Comparison of ENCODE assay signal across 15 mouse cellular contexts in the genomic region with DNA sequence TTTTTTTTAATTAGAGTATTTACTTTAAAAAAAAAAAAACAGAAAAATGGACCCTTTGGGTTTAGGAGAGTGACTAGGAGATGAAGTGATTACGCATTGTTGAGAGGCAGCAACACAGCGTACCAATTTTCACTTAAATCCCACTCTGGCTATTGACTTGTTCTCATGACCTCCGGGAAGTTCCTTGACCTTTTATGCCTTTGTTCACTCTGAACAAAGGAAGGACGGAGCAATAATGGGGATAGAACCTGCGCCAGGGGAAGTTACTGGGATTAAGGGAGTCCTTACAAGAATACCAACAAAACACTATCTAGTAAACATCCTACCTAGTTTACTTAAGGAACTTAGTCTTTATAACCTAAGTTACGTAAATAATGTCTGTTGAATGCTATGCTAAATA. TPM values are rescaled to one million over a fixed set of nuclear protein-coding genes. Genes with fewer than 3 reads are reported as not detected.
DNase-seq lines count a peak whose midpoint lies in the region; ATAC-seq and TF ChIP-seq lines count a peak whose summit lies in the region.
"Had no signal": no experiment of that assay in that cellular context is flagged by ENCODE, and none has a peak within 500 bp of the region (broad histone marks: within the 10 kb centered on the region; RNA-seq: fewer than 3 reads in every experiment).

No protein-coding gene starts in this region.

- ATAC-seq in forebrain, embryonic 11.5 days (replicated peaks; ENCODE audit: low FRiP score), result no peak
- no peak for ATAC-seq in forebrain, embryonic 16.5 days
- ATAC-seq in kidney, postnatal 0 days (replicated peaks; ENCODE audit: low FRiP score, low read depth), result no peak
- no peak for ATAC-seq in forebrain, embryonic 14.5 days
- ATAC-seq: Patski had no signal

- H3K4me3 ChIP-seq in forebrain, embryonic 11.5 days (ENCODE audit: low read depth, low read length), result no peak overlapping the region
- no peak overlapping the region for H3K4me3 ChIP-seq in forebrain, embryonic 16.5 days (replicated peaks; ENCODE audit: low read length)
- no peak overlapping the region for H3K4me3 ChIP-seq in kidney, postnatal 0 days (replicated peaks; ENCODE audit: low read depth, low read length)
- H3K4me3 ChIP-seq in forebrain, embryonic 14.5 days (ENCODE audit: low read depth, low read length), result no peak overlapping the region
- H3K4me3 ChIP-seq: hindbrain, embryonic 15.5 days had no signal

- TF ChIP-seq CTCF in kidney, postnatal 0 days (IDR thresholded peaks at IDR 0.05; ENCODE audit: low read depth), result no peak

- DNase-seq in forebrain, embryonic 11.5 days (ENCODE audit: low spot score), result no peak
- peak; percentile 27 for DNase-seq in kidney, postnatal 0 days (ENCODE audit: low spot score)
- no peak for DNase-seq in kidney, postnatal 14 days
- DNase-seq in ES-CJ7 (ENCODE audit: low read depth, low spot score), result peak; percentile 67
- no peak for DNase-seq in forebrain, embryonic 14.5 days (ENCODE audit: low spot score)
- DNase-seq in layer of hippocampus, adult 9-11 months, result no peak
- no peak for DNase-seq in spleen, postnatal 4 days (ENCODE audit: low spot score in 2 of 2)
- DNase-seq: cerebellum, adult 8-10 months; gastrocnemius, postnatal 36 days; lung, postnatal 10 days; spleen, adult 18-20 months; thymus, postnatal 25 days had no signal

- H3K36me3 ChIP-seq in forebrain, embryonic 11.5 days (ENCODE audit: control insufficient read depth, insufficient read depth, low read length), result no peaks in the 10 kb centered on the region
- H3K36me3 ChIP-seq in forebrain, embryonic 16.5 days (ENCODE audit: control insufficient read depth, insufficient read depth), result no peaks in the 10 kb centered on the region
- H3K36me3 ChIP-seq in kidney, postnatal 0 days (ENCODE audit: insufficient read depth, low read length), result no peaks in the 10 kb centered on the region
- H3K36me3 ChIP-seq in forebrain, embryonic 14.5 days (ENCODE audit: control insufficient read depth, insufficient read depth, low read length), result no peaks in the 10 kb centered on the region
- H3K36me3 ChIP-seq: hindbrain, embryonic 15.5 days had no signal

- H3K27ac ChIP-seq in forebrain, embryonic 11.5 days (ENCODE audit: low read depth, low read length), result 0 out of 2 replicates have a peak overlapping the region, but pooled peaks have one; percentile 8
- H3K27ac ChIP-seq in forebrain, embryonic 16.5 days (ENCODE audit: low read length), result no peak overlapping the region
- no peak overlapping the region for H3K27ac ChIP-seq in kidney, postnatal 0 days
- H3K27ac ChIP-seq in forebrain, embryonic 14.5 days (ENCODE audit: low read depth, low read length), result no peak overlapping the region
- H3K27ac ChIP-seq: hindbrain, embryonic 15.5 days had no signal

- no peaks in the 10 kb centered on the region for H3K9me3 ChIP-seq in forebrain, embryonic 11.5 days (ENCODE audit: control insufficient read depth, low read length)
- no peaks in the 10 kb centered on the region for H3K9me3 ChIP-seq in forebrain, embryonic 16.5 days (ENCODE audit: control insufficient read depth, low read length)
- no peaks in the 10 kb centered on the region for H3K9me3 ChIP-seq in kidney, postnatal 0 days (replicated peaks; ENCODE audit: low read length)
- H3K9me3 ChIP-seq in forebrain, embryonic 14.5 days (replicated peaks; ENCODE audit: control insufficient read depth, low read length), result no peaks in the 10 kb centered on the region
- H3K9me3 ChIP-seq: hindbrain, embryonic 15.5 days had no signal

- H3K27me3 ChIP-seq in forebrain, embryonic 11.5 days (ENCODE audit: control insufficient read depth, insufficient read depth, low read length), result no peaks in the 10 kb centered on the region
- H3K27me3 ChIP-seq in forebrain, embryonic 16.5 days (replicated peaks; ENCODE audit: control insufficient read depth, insufficient read depth, low read length), result no peaks in the 10 kb centered on the region
- no peaks in the 10 kb centered on the region for H3K27me3 ChIP-seq in kidney, postnatal 0 days (ENCODE audit: insufficient read depth, low read length)
- H3K27me3 ChIP-seq in forebrain, embryonic 14.5 days (replicated peaks; ENCODE audit: control insufficient read depth, insufficient read depth, low read length), result no peaks in the 10 kb centered on the region
- H3K27me3 ChIP-seq: hindbrain, embryonic 15.5 days; Patski had no signal

- peak overlapping the region; percentile 41; the same call in 1 of the 2 replicates for H3K4me2 ChIP-seq in forebrain, embryonic 11.5 days (ENCODE audit: low read depth, low read length, severe bottlenecking)
- no peak overlapping the region; the same call in 1 of the 2 replicates for H3K4me2 ChIP-seq in forebrain, embryonic 16.5 days (ENCODE audit: low read length)
- H3K4me2 ChIP-seq in kidney, postnatal 0 days (ENCODE audit: low read length), result peak overlapping the region; percentile 49; the same call in 1 of the 2 replicates
- peak overlapping the region; percentile 59 for H3K4me2 ChIP-seq in forebrain, embryonic 14.5 days (ENCODE audit: low read length)

- H3K4me1 ChIP-seq in forebrain, embryonic 11.5 days (replicated peaks; ENCODE audit: control insufficient read depth, insufficient read depth, low read length), result peaks cover 1% of the 10 kb centered on the region; the same call in 1 of the 2 replicates
- peaks cover 15% of the 10 kb centered on the region for H3K4me1 ChIP-seq in forebrain, embryonic 16.5 days (replicated peaks; ENCODE audit: control insufficient read depth, insufficient read depth, low read length)
- peaks cover 8% of the 10 kb centered on the region; the same call in 1 of the 2 replicates for H3K4me1 ChIP-seq in kidney, postnatal 0 days (replicated peaks; ENCODE audit: insufficient read depth, low read length)
- peaks cover 8% of the 10 kb centered on the region for H3K4me1 ChIP-seq in forebrain, embryonic 14.5 days (ENCODE audit: control insufficient read depth, insufficient read depth, low read length)

- WGBS in forebrain, embryonic 11.5 days, result 17% methylated on average over 6 of the region's 6 CpGs
- WGBS in forebrain, embryonic 16.5 days, result 15% methylated on average over 6 of the region's 6 CpGs
- 48% methylated on average over 6 of the region's 6 CpGs for WGBS in kidney, postnatal 0 days
- WGBS in forebrain, embryonic 14.5 days, result 10% methylated on average over 6 of the region's 6 CpGs

- H3K9ac ChIP-seq in forebrain, embryonic 11.5 days (ENCODE audit: low read length), result no peak overlapping the region
- H3K9ac ChIP-seq in forebrain, embryonic 16.5 days (replicated peaks; ENCODE audit: low read depth, low read length), result no peak overlapping the region
- no peak overlapping the region for H3K9ac ChIP-seq in kidney, postnatal 0 days (ENCODE audit: low read depth, low read length)
- peak overlapping the region; percentile 56; the same call in 1 of the 2 replicates for H3K9ac ChIP-seq in forebrain, embryonic 14.5 days (ENCODE audit: low read length)
- H3K9ac ChIP-seq: hindbrain, embryonic 15.5 days had no signal

RNA-seq across cellular contexts. Expression of gene BC052040, which starts 1.5 kb away (rescaled TPM):
- polyA plus RNA-seq in forebrain, embryonic 11.5 days (2014; fragmentation: Nextera tagmentation; extraction: Ambion mirVana), result 22.3 and 22.5 TPM in 2 replicates
- polyA plus RNA-seq in forebrain, embryonic 16.5 days (2015; fragmentation: Nextera tagmentation; extraction: Ambion mirVana), result 18.3 and 18.8 TPM in 2 replicates
- polyA plus RNA-seq in kidney, postnatal 0 days (2015; fragmentation: Nextera tagmentation; extraction: Ambion mirVana), result 8.2 and 8.8 TPM in 2 replicates
- 14.5 and 18.9 TPM in 2 replicates for polyA plus RNA-seq in forebrain, embryonic 14.5 days (2014; fragmentation: Nextera tagmentation; extraction: Ambion mirVana)

Comparison
In these comparisons a context has a peak if more than half of its experiments do, and no peak if none do; other contexts are left out.
1. DNase-seq: peak in kidney, postnatal 0 days (single experiment) and ES-CJ7 (single experiment); none in forebrain, embryonic 11.5 days (single experiment), kidney, postnatal 14 days (single experiment), forebrain, embryonic 14.5 days (single experiment), layer of hippocampus, adult 9-11 months (single experiment) and spleen, postnatal 4 days (0 of 2).